Mouse (Mus musculus) forebrain, embryonic 15.5 days (tissue): ENCODE results near the gene Podxl2. TPM values are rescaled to one million over a fixed set of nuclear protein-coding genes. Genes with fewer than 3 reads are reported as not detected.

Experiments
- ATAC-seq: fragments of 200-750 bp; cut with Nextera tagmentation; replicated peaks from 2 replicates; pipeline ENCODE4 v1.8.0; 2017; ENCODE audit warnings: mild to moderate bottlenecking, moderate TSS enrichment, moderate library complexity
- H3K27ac ChIP-seq: fragments of 300-500 bp; sonication (generic); replicated peaks from 2 replicates; pipeline ENCODE4 v1.5.1; 2015; ENCODE audit warnings: mild to moderate bottlenecking, inconsistent platforms
- H3K27me3 ChIP-seq: fragments of 300-500 bp; sonication (generic); 2 replicates; pipeline ENCODE4 v1.6.1; 2015; ENCODE audit warnings: inconsistent platforms
- H3K36me3 ChIP-seq: fragments of 300-500 bp; sonication (generic); 2 replicates; pipeline ENCODE4 v1.6.1; 2015; ENCODE audit warnings: mild to moderate bottlenecking, inconsistent platforms
- H3K4me1 ChIP-seq: fragments of 300-500 bp; sonication (generic); 2 replicates; pipeline ENCODE4 v1.6.1; 2015; ENCODE audit warnings: inconsistent platforms
- H3K4me2 ChIP-seq: fragments of 300-500 bp; sonication (generic); replicated peaks from 2 replicates; pipeline ENCODE4 v1.6.1; 2015; ENCODE audit warnings: mild to moderate bottlenecking, inconsistent platforms
- H3K4me3 ChIP-seq: fragments of 300-500 bp; sonication (generic); 2 replicates; pipeline ENCODE4 v1.5.1; 2015; ENCODE audit warnings: mild to moderate bottlenecking, inconsistent platforms
- H3K9ac ChIP-seq: fragments of 300-500 bp; sonication (generic); replicated peaks from 2 replicates; pipeline ENCODE4 v1.6.1; 2015; ENCODE audit warnings: mild to moderate bottlenecking, inconsistent platforms
- H3K9me3 ChIP-seq: fragments of 300-500 bp; sonication (generic); 2 replicates; pipeline ENCODE4 v1.6.1; 2016; ENCODE audit warnings: inconsistent platforms
- WGBS: fragments of 180-500 bp; shearing (Covaris S2); methylation state at CpG from one replicate; pipeline ENCODE4 v1.1.7; 2015; ENCODE audit warnings: mixed read lengths; 5-methylcytosine and 5-hydroxymethylcytosine counted together
- polyA plus RNA-seq: library from polyadenylated mRNA; unstranded; fragments of >200 nt; fragmentation: Nextera tagmentation; extraction: Ambion mirVana; gene quantifications from 2 replicates; pipeline ENCODE4 v1.2.1, GENCODE M21; 2015

Gene Podxl2
- polyA plus RNA-seq, 1 experiment from 2014 or later: 590 TPM

DNA sequence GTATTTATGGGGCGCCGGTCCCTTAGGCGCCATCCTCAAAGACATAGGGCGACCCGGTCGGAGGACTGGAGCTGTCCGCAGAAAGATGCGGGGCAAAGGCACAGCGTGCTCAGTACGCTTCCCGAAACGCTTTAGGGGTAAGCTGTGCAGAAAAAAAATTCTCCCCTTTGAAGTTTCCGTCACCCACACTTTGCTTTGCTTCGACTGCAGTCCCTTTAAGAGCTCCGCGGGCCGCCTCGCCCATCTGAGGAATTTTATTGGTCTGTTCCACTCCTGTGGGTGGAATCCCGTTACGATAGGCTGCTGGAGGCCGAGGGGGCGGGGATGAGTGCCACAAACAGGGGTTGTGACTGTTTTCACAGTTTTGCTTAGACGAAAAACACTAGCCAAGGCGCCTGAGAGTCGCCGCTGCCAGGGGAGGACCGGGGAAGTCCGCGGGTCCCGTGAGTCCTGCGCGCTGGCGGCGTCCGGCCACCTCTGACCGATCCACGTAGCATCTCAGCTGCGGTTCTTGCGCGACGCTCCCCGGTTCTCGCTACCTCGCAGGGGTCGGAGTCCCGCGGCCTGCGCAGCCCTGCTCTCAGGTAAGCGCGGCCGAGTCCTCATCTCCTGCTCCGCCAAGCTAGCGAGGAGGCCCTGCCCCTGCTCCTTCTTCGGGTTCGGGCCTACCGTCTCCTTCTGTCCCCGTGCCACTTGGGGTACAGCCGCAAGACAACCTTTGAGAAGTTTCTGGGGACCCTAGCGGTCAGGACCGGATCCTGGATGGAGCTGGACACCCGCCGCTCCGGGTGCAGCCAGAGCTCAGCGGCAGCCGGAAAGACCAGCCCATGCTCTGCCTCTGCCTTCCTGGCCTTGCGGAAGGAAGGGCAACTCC is 27.3 kb upstream of the Podxl2 start, which contains the start of gene Tpra1:
Gene Tpra1 (plus strand): TSS at position 305 of the 874 bp plus-strand sequence.
- Histone ChIP-seq H3K4me1 (peaks cover 38% of the 10 kb centered on the region), H3K9me3 (no peaks in the 10 kb centered on the region), H3K36me3 (no peaks in the 10 kb centered on the region), H3K27me3 (no peaks in the 10 kb centered on the region), H3K4me3 (peak within 1 kb of the TSS; percentile 99), H3K9ac (peak within 1 kb of the TSS; percentile 85), H3K27ac (peak within 1 kb of the TSS; percentile 86), H3K4me2 (peak within 1 kb of the TSS; percentile 97)
- under 1% methylated on average over 66 of the region's 66 CpGs for WGBS
- ATAC-seq: peak; percentile 91

GRCm38 (mm10) chr6:88901471-88901870 is 26.6 kb upstream of the Podxl2 start:
- H3K4me3 ChIP-seq: peak overlapping the region; percentile 99
- peak overlapping the region; percentile 97 for H3K4me2 ChIP-seq
- H3K27me3 ChIP-seq: no peaks in the 10 kb centered on the region
- 4% methylated on average over 5 of the region's 5 CpGs for WGBS
- peak overlapping the region; percentile 85 for H3K9ac ChIP-seq
- H3K9me3 ChIP-seq: no peaks in the 10 kb centered on the region
- no peak for ATAC-seq
- H3K27ac ChIP-seq: peak overlapping the region; percentile 86
- no peaks in the 10 kb centered on the region for H3K36me3 ChIP-seq
- peaks cover 42% of the 10 kb centered on the region for H3K4me1 ChIP-seq

- Histone ChIP-seq H3K4me2 (no peak overlapping the region), H3K4me1 (peaks cover 43% of the 10 kb centered on the region), H3K4me3 (no peak overlapping the region), H3K9ac (no peak overlapping the region), H3K27me3 (no peaks in the 10 kb centered on the region), H3K9me3 (no peaks in the 10 kb centered on the region), H3K36me3 (no peaks in the 10 kb centered on the region), H3K27ac (no peak overlapping the region)
- 92% methylated on average over 2 of the region's 2 CpGs for WGBS
- ATAC-seq: no peak
These were observed 24.8 kb upstream of the Podxl2 start for GRCm38 (mm10) chr6:88899628-88900027.

GRCm38 (mm10) chr6:88899086-88899485 is 24.2 kb upstream of the Podxl2 start:
- Histone ChIP-seq H3K4me1 (peaks cover 41% of the 10 kb centered on the region), H3K4me2 (peak overlapping the region; percentile 84), H3K9me3 (no peaks in the 10 kb centered on the region), H3K4me3 (peak overlapping the region; percentile 60; the same call in 1 of the 2 replicates), H3K27ac (no peak overlapping the region), H3K36me3 (no peaks in the 10 kb centered on the region), H3K9ac (no peak overlapping the region), H3K27me3 (no peaks in the 10 kb centered on the region)
- 54% methylated on average over 4 of the region's 4 CpGs for WGBS
- ATAC-seq: no peak

GRCm38 (mm10) chr6:88898534-88899048 is 23.7 kb upstream of the Podxl2 start, which contains the start of gene Mcm2:
Mcm2 (minus strand) TSS chr6:88898780.
- Histone ChIP-seq H3K9me3 (no peaks in the 10 kb centered on the region), H3K36me3 (no peaks in the 10 kb centered on the region), H3K4me3 (peak within 1 kb of the TSS; percentile 60), H3K4me2 (peak within 1 kb of the TSS; percentile 84), H3K27ac (peak within 1 kb of the TSS; percentile 68), H3K27me3 (no peaks in the 10 kb centered on the region), H3K9ac (peak within 1 kb of the TSS; percentile 67), H3K4me1 (peaks cover 36% of the 10 kb centered on the region)
- ATAC-seq: peak; percentile 82
- under 1% methylated on average over 33 of the region's 33 CpGs for WGBS

DNA sequence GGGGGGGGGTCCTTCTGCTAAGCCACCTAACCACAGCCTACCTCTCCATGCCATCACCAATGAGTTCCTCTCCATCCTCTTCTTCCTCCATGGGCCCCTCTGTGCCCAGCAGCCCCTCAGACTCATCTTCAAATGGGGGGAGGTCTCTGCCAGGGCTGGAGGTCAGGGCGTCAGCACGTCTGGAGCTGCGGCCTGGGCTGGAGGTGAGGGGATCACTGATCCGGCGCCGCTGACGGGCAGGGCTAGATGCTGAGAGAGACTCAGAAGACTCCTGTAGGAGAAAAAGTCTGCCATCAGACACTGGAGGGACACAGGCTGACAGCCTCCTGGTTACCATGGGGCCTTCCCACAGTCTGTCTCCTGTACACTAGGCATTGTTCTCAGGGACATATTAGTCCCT is 22.4 kb upstream of the Podxl2 start:
- no peak overlapping the region; the same call in 1 of the 2 replicates for H3K9ac ChIP-seq
- WGBS: 73% methylated on average over 7 of the region's 7 CpGs
- no peak overlapping the region for H3K27ac ChIP-seq
- no peaks in the 10 kb centered on the region for H3K36me3 ChIP-seq
- peak overlapping the region; percentile 35 for H3K4me2 ChIP-seq
- peak overlapping the region; percentile 60 for H3K4me3 ChIP-seq
- H3K27me3 ChIP-seq: no peaks in the 10 kb centered on the region
- H3K9me3 ChIP-seq: no peaks in the 10 kb centered on the region
- ATAC-seq: no peak
- H3K4me1 ChIP-seq: peaks cover 25% of the 10 kb centered on the region

- WGBS: 87% methylated on average over 6 of the region's 6 CpGs
These were observed 21.1 kb upstream of the Podxl2 start for GRCm38 (mm10) chr6:88895943-88896342.

DNA sequence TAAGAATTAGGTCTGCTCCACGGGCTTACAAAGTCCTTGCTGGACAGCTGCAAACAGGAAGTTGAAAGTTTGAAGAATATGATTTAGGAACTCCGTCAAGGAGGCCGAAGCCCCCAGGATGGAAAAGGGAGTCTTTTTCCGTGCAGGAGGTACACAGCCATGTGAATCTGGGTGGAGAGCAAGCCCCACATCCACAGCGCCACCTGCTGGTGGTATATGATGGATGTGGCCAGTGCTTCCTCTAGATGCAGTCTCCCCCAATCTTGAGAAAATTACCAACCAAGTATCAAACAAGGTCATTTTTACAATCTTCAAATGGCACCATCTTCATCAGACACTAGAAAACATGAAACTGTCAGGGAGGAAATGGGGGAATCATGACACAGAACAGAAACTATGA is 18.7 kb upstream of the Podxl2 start:
- 52% methylated on average over 5 of the region's 5 CpGs for WGBS
- H3K36me3 ChIP-seq: peaks cover 19% of the 10 kb centered on the region; the same call in 1 of the 2 replicates

More at GRCm38 (mm10) chr6:88895943-88896342, 21.1 kb upstream of the Podxl2 start:
- Histone ChIP-seq H3K9ac (no peak overlapping the region), H3K36me3 (peaks cover 7% of the 10 kb centered on the region; the same call in 1 of the 2 replicates), H3K4me1 (peaks cover 18% of the 10 kb centered on the region), H3K4me3 (no peak overlapping the region), H3K27me3 (no peaks in the 10 kb centered on the region), H3K9me3 (no peaks in the 10 kb centered on the region), H3K4me2 (no peak overlapping the region), H3K27ac (no peak overlapping the region)
- no peak for ATAC-seq

DNA sequence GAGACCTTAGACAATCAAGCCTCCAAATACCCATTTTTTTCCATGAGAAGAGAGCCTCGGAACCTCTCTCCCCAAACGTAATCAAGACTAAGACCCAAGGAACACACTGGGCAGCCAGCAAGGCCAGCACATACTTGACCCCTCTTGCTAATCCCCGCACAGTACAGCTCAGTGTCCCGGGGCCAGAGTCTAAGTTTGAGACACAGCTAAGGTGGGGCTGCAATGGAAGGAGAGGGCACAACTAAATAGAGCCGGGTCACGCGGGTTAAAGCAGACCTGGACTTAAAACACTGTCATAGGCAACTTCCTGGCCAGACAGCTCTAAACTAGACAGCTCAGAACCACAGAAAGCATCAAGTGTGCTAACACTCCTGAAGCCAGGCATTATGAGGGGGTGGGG is 16.0 kb upstream of the Podxl2 start:
- H3K27me3 ChIP-seq: no peaks in the 10 kb centered on the region
- H3K36me3 ChIP-seq: peaks cover 33% of the 10 kb centered on the region; the same call in 1 of the 2 replicates
- ATAC-seq: no peak
- 90% methylated on average over 7 of the region's 7 CpGs for WGBS
- H3K9ac ChIP-seq: no peak overlapping the region
- no peak overlapping the region for H3K4me2 ChIP-seq
- H3K9me3 ChIP-seq: no peaks in the 10 kb centered on the region
- no peak overlapping the region for H3K4me3 ChIP-seq
- H3K4me1 ChIP-seq: no peaks in the 10 kb centered on the region
- H3K27ac ChIP-seq: no peak overlapping the region

More for the DNA sequence above, 18.7 kb upstream of the Podxl2 start:
- Histone ChIP-seq H3K9ac (no peak overlapping the region), H3K27me3 (no peaks in the 10 kb centered on the region), H3K4me2 (no peak overlapping the region), H3K27ac (no peak overlapping the region), H3K4me3 (no peak overlapping the region), H3K9me3 (no peaks in the 10 kb centered on the region), H3K4me1 (peaks cover 18% of the 10 kb centered on the region)
- no peak for ATAC-seq

- peaks cover 40% of the 10 kb centered on the region; the same call in 1 of the 2 replicates for H3K36me3 ChIP-seq
- H3K27ac ChIP-seq: no peak overlapping the region
- no peak for ATAC-seq
- H3K27me3 ChIP-seq: no peaks in the 10 kb centered on the region
- 92% methylated on average over 13 of the region's 13 CpGs for WGBS
- H3K9me3 ChIP-seq: no peaks in the 10 kb centered on the region
- H3K4me2 ChIP-seq: no peak overlapping the region
- H3K4me3 ChIP-seq: no peak overlapping the region
- no peak overlapping the region for H3K9ac ChIP-seq
- H3K4me1 ChIP-seq: no peaks in the 10 kb centered on the region
These were observed 14.7 kb upstream of the Podxl2 start for GRCm38 (mm10) chr6:88889410-88890042.

DNA sequence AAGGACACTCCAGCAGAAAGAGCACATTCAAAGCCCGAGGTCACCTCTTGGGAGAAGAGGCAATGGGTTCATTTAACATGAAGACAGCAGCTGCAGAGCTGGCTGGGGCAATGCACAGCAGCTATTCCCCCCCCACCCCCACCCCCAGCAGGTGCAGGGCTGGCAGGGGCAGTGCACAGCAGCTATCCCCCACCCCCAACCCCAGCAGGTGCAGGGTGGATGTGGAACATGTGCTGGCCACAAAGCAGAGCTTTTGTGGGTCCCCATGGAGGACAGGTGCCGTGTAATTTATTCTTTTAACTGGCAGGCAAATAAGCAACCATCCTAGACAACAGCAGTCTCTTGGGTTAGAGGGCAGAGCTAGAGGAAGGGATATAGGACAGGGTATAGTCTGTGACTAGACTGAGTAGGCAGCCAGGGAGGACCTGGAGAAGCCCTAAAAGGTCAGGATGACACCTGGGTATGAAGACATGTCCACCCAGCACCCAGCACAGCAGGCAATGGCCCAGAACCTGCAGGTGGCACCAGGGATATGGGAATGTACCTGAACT is 11.6 kb upstream of the Podxl2 start:
- Histone ChIP-seq H3K4me3 (no peak overlapping the region), H3K36me3 (peaks cover 38% of the 10 kb centered on the region; the same call in 1 of the 2 replicates), H3K4me1 (peaks cover 4% of the 10 kb centered on the region), H3K27me3 (no peaks in the 10 kb centered on the region), H3K4me2 (no peak overlapping the region), H3K27ac (no peak overlapping the region), H3K9me3 (no peaks in the 10 kb centered on the region), H3K9ac (no peak overlapping the region)
- ATAC-seq: peak; percentile 53; the same call in 1 of the 2 replicates
- WGBS: 55% methylated on average over 2 of the region's 2 CpGs
